11 mouse cellular contexts compared by ENCODE assay signal in genomic region chr11:68549597-68549996, GRCm38 (mm10). TPM values are rescaled to one million over a fixed set of nuclear protein-coding genes. Genes with fewer than 3 reads are reported as not detected.
DNase-seq lines count a peak whose midpoint lies in the region; TF ChIP-seq lines count a peak whose summit lies in the region.
"Had no signal": no experiment of that assay in that cellular context is flagged by ENCODE, and none has a peak within 500 bp of the region (broad histone marks: within the 10 kb centered on the region; RNA-seq: fewer than 3 reads in every experiment).

No protein-coding gene starts in this region.

- intact Hi-C loops in left cerebral cortex, adult 2 months (cut with DNase I): loop anchor here (2.0 kb wide), 1 partner anchor 63 kb away; no protein-coding TSS in a partner anchor

- no peak for TF ChIP-seq EP300 in ES-Bruce4 (IDR thresholded peaks at IDR 0.05; ENCODE audit: insufficient read depth, low read depth, low read length)

- no peak overlapping the region for H3K4me3 ChIP-seq in left cerebral cortex, adult 2 months
- no peak overlapping the region for H3K4me3 ChIP-seq in ES-Bruce4 (ENCODE audit: low read depth, low read length)
- H3K4me3 ChIP-seq in embryonic facial prominence, embryonic 10.5 days: no peak overlapping the region
- H3K4me3 ChIP-seq: forebrain, embryonic 12.5 days; hindbrain, embryonic 10.5 days; limb, embryonic 10.5 days had no signal

- no peak for TF ChIP-seq POLR2A in ES-Bruce4 (IDR thresholded peaks at IDR 0.05; ENCODE audit: insufficient read depth, low read length)

- H3K36me3 ChIP-seq in ES-Bruce4 (ENCODE audit: control insufficient read depth, insufficient read depth, low read length, poor library complexity, severe bottlenecking): no peaks in the 10 kb centered on the region
- H3K36me3 ChIP-seq in embryonic facial prominence, embryonic 10.5 days (replicated peaks): no peaks in the 10 kb centered on the region
- H3K36me3 ChIP-seq: forebrain, embryonic 12.5 days; hindbrain, embryonic 10.5 days; limb, embryonic 10.5 days had no signal

- no peak overlapping the region for H3K27ac ChIP-seq in left cerebral cortex, adult 2 months
- H3K27ac ChIP-seq in ES-Bruce4 (ENCODE audit: insufficient read depth, low read length): no peak overlapping the region
- no peak overlapping the region for H3K27ac ChIP-seq in embryonic facial prominence, embryonic 10.5 days (replicated peaks)
- H3K27ac ChIP-seq: forebrain, embryonic 12.5 days; hindbrain, embryonic 10.5 days; limb, embryonic 10.5 days; macrophage had no signal

- DNase-seq in left cerebral cortex, adult 2 months (ENCODE audit: extremely low spot score in 1 of 2, low spot score in 2 of 2): no peak
- DNase-seq in left cerebral cortex, adult 18-20 months (ENCODE audit: low spot score in 2 of 2): no peak
- peak; percentile 41 for DNase-seq in A20 (ENCODE audit: low read depth, low spot score)
- DNase-seq in induced T-regulatory cell, adult 2 months (ENCODE audit: low read depth): peak; percentile 70
- DNase-seq in T-cell, adult 2 months (ENCODE audit: low spot score): no peak
- DNase-seq in embryonic facial prominence, embryonic 10.5 days (ENCODE audit: low spot score): no peak

- no peaks in the 10 kb centered on the region for H3K27me3 ChIP-seq in ES-Bruce4 (ENCODE audit: control insufficient read depth, insufficient read depth, low read length, poor library complexity, severe bottlenecking)
- no peaks in the 10 kb centered on the region for H3K27me3 ChIP-seq in embryonic facial prominence, embryonic 10.5 days (replicated peaks; ENCODE audit: low read depth, poor library complexity, severe bottlenecking)

- WGBS in embryonic facial prominence, embryonic 10.5 days: 53% methylated on average over 3 of the region's 3 CpGs

- H3K4me1 ChIP-seq in ES-Bruce4 (ENCODE audit: control insufficient read depth, insufficient read depth, low read length): no peaks in the 10 kb centered on the region
- peaks cover 21% of the 10 kb centered on the region for H3K4me1 ChIP-seq in embryonic facial prominence, embryonic 10.5 days

- no peak overlapping the region for H3K9ac ChIP-seq in ES-Bruce4 (ENCODE audit: low read depth, poor library complexity, severe bottlenecking)
- H3K9ac ChIP-seq: forebrain, embryonic 12.5 days had no signal

- peak; percentile 46 for TF ChIP-seq CTCF in left cerebral cortex, adult 2 months (IDR thresholded peaks at IDR 0.05)
- peak; percentile 34 for TF ChIP-seq CTCF in ES-Bruce4 (IDR thresholded peaks at IDR 0.05; ENCODE audit: low read depth, low read length)

- no peaks in the 10 kb centered on the region for H3K9me3 ChIP-seq in ES-Bruce4 (replicated peaks; ENCODE audit: control insufficient read depth, insufficient read depth, low read length, poor library complexity, severe bottlenecking)
- H3K9me3 ChIP-seq in embryonic facial prominence, embryonic 10.5 days: no peaks in the 10 kb centered on the region
- H3K9me3 ChIP-seq: forebrain, embryonic 12.5 days; hindbrain, embryonic 10.5 days; limb, embryonic 10.5 days had no signal

RNA-seq across cellular contexts. Expression of gene Mfsd6l, which starts 6.4 kb away (rescaled TPM):
- not detected for total RNA-seq in left cerebral cortex, adult 2 months (2021)
- total RNA-seq in left cerebral cortex, adult 18-20 months (2021): not detected
- 0.48 and 0.64 TPM in 2 replicates for polyA plus RNA-seq in ES-Bruce4 (2011; ENCODE audit: insufficient read depth, insufficient read length, low read depth, missing spikeins)
- polyA plus RNA-seq in embryonic facial prominence, embryonic 10.5 days (2016; fragmentation: Nextera tagmentation; extraction: Ambion mirVana): 0.39 and 0.50 TPM in 2 replicates
- polyA plus RNA-seq: forebrain, embryonic 12.5 days; macrophage had no signal

RNA-seq across cellular contexts. Expression of gene Ccdc42, which starts 37.2 kb away (rescaled TPM):
- 1 to 10 TPM in 1 of 2 experiments, under 1 TPM in 1; 0.66 to 1.2 TPM for total RNA-seq in left cerebral cortex, adult 2 months (2021)
- 1 to 10 TPM in 1 of 2 experiments, under 1 TPM in 1; 0.60 to 1.8 TPM for total RNA-seq in left cerebral cortex, adult 18-20 months (2021)
- polyA plus RNA-seq in ES-Bruce4 (2011; ENCODE audit: insufficient read depth, insufficient read length, low read depth, missing spikeins): not detected in 2 replicates
- 0.55 and 0.68 TPM in 2 replicates for polyA plus RNA-seq in embryonic facial prominence, embryonic 10.5 days (2016; fragmentation: Nextera tagmentation; extraction: Ambion mirVana)
- polyA plus RNA-seq: macrophage had no signal

RNA-seq across cellular contexts. Expression of gene Pik3r6, which starts 46.8 kb away (rescaled TPM):
- total RNA-seq in left cerebral cortex, adult 2 months (2021): 1 to 10 TPM; 5.0 to 6.4 TPM
- 1 to 10 TPM; 3.5 to 4.0 TPM for total RNA-seq in left cerebral cortex, adult 18-20 months (2021)
- not detected in 2 replicates for polyA plus RNA-seq in ES-Bruce4 (2011; ENCODE audit: insufficient read depth, insufficient read length, low read depth, missing spikeins)
- 1.7 and 1.8 TPM in 2 replicates for polyA plus RNA-seq in embryonic facial prominence, embryonic 10.5 days (2016; fragmentation: Nextera tagmentation; extraction: Ambion mirVana)

Comparison
In these comparisons a context has a peak if more than half of its experiments do, and no peak if none do; other contexts are left out.
1. DNase-seq: peak in A20 (single experiment) and induced T-regulatory cell, adult 2 months (single experiment); none in left cerebral cortex, adult 2 months (0 of 2), left cerebral cortex, adult 18-20 months (0 of 2), T-cell, adult 2 months (single experiment) and embryonic facial prominence, embryonic 10.5 days (single experiment).